Mouse (Mus musculus) thymus, postnatal 25 days (tissue): ENCODE results near the gene Abi1.
"Not testable (repeated sequence)": the region's sequence is repeated elsewhere in the genome, so short reads cannot be mapped to it uniquely, and the experiment has no call there.

ENCODE experiments used
- DNase-seq: peaks from one replicate; pipeline ENCODE4 v3.0.0; 2022

Abi1 gene

DNA sequence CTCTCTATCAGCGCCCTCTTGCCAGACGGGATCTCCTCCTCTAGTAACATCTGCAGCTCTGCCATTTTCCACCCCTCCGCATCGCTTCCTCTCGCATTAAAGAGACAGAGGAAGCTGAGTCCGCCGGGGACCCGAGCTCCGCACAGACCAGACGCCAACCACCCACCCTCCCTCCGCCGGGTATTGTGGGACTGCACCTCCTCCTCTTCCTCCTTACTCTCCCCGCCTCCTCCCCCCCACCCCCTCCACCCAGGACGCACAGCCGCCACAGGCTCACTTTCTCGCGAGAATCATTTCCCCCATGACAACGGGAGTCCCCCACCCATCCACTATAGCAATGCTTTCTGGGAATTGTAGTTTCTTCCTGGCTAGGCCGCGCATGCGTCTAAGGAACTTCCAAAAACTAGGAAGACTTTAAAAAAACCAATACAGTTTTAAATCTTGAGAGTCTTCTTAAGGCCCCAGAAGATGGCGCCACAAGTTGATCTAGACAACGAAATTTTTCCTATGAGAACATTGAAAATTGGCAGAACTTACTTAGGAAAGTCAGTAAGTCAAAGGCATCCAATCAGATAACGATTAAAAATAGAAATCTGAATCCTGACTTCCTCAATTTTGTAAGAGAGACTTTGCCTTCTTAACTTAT is at the start of gene Abi1:
Gene Abi1, minus strand, starts transcription at position 241 of the 646 bp plus-strand sequence.
- peak; percentile 93 for DNase-seq

DNA sequence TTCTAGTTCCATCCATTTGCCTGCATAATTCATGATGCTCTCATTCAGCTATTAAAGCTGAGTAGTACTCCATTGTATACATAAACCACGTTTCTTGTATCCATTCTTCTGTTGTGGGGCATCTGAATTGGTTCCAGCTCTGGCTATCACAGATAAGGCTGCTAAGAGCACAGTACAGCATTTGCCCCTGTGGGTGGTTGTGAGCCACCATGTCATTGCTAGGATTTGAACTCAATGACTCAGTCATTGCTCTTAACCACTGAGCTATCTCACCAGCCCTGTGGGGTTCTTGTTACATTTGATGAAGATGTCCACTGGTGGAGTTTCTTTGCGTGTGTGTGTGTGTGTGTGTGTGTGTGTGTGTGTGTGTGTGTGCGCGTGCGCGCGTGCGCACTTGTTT is 44.5 kb upstream of the Abi1 start:
- no peak for DNase-seq

DNA sequence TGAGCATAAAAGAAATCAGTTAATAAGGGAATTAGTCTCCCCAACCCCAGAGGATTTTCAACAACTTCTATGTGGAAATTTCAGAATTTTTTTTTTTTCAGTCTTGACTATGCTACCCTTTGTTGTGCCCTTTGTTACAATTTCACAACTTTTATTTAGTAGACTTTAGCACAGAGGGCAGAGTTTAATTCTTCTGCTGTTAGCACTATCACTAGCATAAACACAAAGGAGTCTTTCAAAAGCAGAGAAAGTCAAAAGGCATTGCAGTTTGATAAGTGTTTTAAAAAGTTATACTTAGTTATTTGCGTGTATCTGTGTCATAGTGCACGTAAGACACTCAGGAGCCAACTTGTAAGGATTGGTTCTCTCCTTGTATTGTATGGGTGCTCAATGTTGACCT is 38.5 kb upstream of the Abi1 start:
- no peak for DNase-seq

DNA sequence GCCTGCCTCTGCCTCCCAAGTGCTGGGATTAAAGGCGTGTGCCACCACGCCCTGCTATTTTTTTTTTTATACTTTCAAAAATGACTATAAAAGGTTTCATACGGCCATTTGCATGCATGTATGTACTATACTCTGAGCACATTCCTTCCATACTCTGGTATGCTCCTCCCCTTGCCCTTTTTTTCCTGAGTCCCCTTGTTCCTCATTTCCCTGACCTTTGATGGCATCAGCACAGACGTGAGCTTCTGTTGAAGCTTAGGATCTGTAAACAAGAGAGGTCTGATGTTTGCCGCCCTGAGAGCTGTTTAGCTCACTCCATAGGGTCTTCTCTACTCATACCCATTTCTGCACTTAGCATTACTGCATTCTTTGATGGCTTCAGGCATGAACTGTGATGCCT is 37.7 kb upstream of the Abi1 start:
- no peak for DNase-seq

DNA sequence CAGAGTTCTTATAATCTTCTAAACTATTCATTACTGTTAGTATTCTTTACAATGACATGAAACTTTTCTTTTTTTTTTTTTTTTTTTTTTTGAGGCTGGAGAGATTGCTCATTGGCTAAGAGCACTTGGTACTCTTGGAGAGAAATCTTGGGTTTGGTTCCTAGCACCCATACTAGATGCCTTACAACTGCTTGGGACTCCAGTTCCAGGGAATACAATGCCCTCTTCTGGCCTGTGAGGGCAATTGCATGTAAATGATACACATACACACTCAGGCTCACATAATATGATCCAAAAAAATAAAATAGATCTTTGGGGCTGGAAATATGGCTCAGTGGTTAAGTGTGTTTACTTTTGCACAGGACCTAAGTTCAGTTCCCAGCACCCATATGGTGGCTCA is 36.7 kb upstream of the Abi1 start:
- no peak for DNase-seq

DNA sequence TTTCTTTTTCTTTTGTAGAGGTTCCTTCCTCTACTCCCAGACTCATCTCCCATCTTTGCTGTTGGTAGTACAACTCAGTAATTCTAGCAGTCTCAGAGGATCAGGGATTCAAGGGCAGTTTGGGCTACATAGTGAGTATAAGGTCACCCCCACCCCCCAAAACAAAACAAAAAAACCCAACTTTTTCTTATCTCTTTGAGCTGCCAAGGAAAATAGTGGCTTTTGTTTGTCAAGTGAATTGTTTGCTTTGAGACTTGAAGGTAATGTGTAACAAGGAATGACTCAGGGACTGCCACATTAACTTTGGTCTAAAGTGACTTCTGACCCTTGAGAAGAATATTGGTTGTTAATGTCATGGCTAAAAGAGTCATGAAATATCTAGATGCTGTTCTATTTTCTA is 35.8 kb upstream of the Abi1 start:
- no peak for DNase-seq

DNA sequence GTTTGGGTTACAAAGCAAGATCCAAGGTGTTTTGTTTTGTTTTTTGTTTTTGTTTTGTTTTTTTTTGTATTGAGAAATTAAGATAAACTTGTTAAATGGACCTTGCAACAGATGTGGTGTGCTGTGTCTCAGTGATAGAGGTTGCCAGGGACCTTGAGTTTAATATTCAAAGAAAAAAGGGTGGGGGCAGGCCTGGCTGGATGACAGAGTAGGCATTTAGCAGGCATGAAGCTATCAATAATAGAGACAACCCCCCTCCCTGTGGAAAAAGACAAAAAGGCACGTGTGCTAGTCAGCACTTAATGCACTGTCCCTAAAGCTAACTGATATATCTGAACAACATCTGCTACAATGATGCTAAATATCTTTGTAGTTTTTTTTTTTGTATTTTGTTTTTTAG is 31.4 kb upstream of the Abi1 start:
- DNase-seq, result no peak

DNA sequence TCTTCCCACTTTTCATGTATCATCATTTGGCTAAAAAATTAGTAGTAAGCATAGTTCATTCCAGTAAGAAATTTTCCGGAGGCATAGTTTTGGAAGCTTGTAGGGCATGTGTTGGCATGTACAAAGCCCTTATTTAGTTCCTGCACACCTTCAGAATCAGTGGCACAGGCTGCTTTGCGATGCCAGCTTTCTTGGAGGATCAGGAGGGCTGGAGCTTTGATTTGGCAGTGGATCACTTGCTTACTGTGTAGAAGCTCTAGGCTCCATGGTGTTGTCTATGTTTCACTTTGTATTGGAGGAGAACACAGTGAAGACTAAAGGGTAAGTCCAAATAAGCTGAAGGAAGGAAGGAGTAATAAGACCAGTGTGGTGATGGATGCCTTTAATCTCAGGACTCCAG is 30.4 kb upstream of the Abi1 start:
- DNase-seq, result no peak

DNA sequence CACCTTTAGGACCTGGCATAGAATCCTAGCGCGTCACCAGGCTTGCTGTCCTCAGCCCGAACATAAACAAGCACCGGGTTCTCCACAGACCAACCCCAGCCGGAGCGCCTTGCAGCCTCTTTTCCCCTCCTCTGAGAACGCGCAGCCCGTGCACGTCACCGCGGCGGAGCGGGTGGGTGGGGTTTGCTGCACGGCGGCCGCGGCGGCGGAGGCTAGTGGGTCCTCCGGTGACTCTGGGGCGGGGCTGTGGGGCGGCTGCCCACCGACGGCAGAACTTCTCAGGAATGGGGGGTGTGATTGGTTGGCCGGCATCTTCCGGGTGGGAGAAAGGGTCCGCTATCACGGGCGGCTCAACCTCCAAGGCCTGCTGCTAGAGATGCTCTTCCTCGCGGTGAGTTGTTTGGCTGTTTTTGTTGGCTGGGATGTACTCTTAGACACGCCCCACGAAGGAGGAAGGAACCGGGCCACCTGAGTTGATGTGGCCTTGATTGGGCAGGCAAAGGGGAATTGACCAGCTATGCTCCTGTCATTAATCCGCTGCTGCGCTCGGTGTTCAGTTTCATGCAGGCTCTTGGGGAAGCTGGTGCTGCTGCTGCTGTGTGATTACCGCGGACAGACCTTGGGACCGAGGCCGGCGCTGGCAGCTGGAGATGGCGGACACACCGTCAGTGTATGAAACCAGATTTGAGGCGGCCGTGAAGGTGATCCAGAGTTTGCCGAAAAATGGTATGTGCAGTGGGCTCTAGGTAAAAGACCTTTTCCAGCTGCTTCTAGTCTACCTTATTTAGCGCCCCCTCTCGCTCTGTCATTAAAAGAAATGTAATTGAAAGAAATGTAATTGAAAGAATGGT is 29.1 kb upstream of the Abi1 start:
- peak; percentile 97 for DNase-seq

DNA sequence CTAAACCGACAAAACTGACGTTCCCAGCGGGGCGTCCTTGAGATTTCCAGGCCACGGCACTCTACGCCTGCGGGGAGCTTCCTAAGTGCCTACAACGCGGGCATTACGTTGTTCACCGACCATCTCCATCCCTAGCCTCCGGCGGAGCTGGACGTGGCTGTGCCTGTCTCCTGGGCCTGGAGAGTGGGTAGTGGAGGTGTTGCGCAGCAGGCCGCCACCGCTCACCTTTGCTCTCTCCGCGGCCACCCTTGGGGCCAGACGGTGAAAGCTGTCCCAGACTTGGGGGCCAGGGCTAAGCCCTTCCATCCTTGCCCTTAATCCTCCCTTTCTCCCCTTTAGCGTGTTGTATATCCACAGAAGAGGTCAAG is 28.3 kb upstream of the Abi1 start:
- no peak for DNase-seq

DNA sequence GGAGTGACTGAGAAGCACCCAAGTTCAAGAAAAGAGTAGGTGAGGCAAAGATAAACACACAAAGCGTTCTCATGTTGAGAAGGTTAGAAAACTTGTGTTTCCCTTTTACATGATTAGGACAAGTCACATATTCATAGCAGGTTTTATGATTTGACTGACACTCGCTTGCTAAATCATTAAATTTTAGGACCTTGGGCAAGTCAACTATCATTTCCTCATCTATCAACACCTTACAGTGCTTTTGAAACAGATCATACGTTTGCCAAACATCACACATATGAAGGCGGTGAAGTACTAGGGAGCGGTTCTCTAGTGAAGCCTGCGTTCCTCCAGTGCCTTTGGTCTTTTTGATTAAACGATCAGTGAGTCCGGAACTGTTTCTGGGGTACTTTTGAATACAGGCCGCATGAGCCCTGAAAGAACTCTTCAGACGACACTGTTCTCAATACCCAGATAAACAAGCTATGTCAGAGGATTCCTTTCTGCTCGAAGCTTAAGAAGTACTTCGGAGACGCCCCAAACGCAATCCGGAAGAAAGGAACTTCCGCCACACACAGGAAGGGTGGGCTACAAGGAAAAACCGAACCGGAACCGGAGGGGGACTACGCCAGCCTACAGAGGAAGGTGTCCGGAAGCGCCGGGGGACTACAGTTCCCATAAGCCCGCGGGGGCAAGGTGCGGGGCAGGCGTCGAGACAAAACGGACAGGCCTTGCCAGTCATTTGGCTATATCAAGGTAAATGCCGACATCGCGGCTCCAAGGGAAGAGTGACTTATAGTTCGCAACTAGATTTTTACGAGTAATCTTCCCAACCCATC is 27.7 kb upstream of the Abi1 start, which contains the start of gene Acbd5:
Gene Acbd5, plus strand, starts transcription at position 616 of the 818 bp plus-strand sequence.
- DNase-seq, result peak; percentile 94

DNA sequence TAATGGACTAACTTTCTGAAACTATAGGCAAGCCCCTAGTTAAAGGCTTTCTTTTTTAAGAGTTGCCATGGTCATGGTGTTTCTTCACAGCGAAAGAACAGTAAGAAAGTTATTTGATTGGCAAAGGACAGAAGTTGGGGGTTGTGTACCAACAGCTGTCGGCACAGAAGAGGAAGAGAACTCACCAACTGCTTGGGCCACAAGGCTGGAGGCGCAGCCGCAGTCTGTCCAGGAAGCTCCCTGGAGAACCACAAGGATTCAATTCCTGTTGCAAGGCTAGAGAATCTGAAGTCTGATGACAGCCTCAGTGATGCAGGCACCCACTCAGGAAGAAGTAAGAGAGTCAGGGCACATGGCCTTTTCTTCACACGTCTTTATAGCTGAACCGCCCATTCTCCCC is 12.5 kb upstream of the Abi1 start:
- no peak for DNase-seq

DNA sequence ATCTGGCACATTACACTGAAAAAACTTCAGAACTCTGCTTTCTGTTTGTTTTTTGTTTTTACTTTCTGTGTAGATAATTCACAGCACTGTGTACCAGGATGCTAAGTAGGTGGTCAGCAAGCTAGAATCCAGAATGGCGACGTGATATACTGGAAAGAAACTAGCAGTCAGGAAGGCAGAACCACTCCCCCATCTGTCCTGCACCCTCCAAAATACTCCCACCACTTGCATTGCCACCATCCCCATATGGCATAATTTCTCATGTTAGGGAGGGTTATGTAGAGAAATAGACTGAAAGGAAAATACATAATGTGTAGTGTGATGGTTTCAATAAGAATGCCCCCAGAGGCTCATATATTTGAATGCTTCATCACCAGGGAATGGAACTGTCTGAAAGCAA is 11.8 kb upstream of the Abi1 start:
- no peak for DNase-seq

DNA sequence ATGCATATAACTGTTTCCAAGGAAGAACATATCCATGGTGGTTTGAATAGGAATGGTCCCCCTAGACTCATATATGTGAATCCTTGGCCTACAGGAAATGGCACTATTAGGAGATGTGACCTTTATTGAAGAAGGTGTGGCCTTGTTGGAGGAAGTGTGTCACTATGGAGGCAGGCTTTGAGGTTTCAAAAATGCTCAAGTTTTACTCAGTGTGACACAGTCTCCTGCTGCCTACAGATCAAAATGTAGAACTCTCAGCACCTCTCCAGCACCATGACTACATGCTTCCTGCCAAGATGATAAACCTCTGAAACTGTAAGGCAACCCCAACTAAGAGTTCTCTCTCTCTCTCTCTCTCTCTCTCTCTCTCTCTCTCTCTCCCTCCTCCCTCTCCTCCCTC is 8.0 kb upstream of the Abi1 start:
- DNase-seq, result no peak

DNA sequence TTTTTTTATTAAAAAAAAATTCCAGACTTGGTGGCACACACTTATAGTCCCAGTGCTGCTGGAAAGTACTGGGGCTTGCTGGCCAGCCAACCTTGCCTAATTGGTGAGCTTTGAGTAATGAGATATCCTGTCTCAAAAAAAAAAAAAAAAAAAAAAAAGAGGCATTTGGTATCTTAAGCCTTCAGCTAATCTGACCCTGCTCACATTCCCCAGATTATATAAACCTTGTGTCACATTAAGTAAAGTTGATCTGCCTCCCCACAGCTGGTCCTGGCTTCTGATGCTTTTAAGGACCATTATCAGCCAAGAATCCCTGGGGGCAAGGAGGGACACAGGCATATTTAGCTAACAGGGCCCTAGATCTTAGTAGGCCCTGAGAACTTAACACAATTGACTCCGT is 5.7 kb upstream of the Abi1 start:
- no peak for DNase-seq

DNA sequence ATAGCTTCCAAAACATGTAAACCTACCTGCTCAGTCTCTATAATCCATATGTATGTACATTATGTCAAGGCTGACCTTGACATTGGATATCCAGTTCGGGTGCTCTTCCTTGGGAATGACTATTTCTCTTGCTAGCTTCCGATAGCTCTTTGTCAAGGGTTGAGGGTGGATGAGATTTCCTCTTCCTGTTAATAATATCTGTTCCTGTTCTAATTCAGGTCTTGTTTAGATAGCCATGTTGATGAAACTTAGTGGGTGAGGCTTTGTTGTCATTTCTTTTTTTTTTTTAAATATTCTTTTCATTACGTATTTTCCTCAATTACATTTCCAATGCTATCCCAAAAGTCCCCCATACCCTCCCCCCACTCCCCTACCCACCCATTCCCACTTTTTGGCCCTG is 2.1 kb upstream of the Abi1 start:
- DNase-seq, result no peak

DNA sequence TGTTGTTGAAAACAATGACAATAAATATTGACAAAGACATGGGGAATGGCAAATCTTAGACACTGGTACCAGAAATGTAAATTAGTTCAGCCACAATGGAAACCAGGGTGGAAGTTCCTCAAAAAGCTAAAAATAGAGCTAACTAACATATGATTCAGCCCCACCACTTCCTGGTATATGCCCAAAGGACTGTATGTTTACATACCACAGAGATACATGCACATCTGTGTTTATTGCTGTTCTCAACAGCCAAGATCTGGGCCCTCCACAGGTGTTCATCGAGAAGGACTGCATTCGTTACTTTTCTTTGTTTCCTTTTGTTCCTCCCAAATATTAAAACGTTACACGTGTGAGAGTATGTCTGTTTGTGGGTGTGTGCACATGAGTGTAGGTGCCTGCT is 1.4 kb upstream of the Abi1 start:
- DNase-seq, result peak; percentile 63

DNA sequence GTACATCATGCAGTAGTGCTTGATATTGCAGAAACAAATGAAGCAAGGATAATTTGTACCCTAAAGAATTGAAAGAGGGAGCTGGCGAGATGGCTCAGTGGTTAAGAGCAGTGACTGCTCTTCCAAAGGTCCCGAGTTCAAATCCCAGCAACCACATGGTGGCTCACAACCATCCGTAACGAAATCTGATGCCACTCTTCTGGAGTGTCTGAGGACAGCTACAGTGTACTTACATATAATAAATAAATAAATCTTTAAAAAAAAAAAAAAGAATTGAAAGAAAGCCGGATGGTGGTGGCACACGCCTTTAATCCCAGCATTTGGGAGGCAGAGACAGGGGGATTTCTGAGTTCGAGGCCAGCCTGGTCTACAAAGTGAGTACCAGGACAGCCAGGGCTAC is 649 bp upstream of the Abi1 start:
- DNase-seq, result not testable (repeated sequence)

DNA sequence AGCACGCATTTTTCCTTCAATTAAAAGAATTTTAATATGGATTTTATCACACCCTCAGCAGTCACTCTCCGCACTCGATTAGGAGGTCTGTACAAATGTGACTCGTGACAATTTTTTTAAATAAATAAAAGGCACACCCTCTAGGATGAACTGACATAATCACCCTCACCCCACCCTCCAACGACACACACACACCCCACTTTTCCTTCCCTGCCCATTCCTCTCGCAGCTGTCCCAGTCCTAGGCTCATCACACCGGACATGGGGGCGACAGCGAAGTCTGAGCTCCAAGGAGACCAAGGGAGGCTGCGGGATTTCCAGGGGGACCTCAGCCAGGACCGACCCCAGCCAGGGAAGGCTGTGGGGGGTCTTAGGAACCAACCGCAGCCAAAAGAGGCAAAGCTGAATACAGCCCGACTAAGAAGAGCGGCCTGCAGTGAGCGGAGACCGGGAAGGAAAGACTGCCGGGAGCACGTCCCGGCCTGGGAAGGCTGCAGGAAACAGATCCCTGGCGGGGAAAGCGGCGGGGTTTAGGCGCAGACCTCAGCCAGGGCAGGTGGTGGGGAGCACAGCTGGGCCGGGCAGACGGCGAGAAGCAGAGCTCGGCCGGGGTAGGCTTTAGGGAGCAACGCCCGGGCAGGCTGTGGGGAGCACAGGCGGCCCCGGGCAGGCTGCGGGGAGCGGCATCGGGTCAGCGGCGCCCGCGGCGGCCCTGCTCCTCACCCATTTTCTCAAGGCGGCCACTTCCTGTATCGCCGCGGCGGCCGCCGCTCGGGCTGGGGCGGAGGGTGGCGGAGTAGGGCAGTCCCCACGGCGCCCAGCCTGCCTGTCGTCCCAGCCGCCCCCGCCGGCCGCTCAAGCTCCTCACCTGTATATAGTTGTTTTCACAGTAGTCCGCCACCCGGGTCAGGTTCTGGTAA is 700 bp downstream of the Abi1 start:
- no peak for DNase-seq

DNA sequence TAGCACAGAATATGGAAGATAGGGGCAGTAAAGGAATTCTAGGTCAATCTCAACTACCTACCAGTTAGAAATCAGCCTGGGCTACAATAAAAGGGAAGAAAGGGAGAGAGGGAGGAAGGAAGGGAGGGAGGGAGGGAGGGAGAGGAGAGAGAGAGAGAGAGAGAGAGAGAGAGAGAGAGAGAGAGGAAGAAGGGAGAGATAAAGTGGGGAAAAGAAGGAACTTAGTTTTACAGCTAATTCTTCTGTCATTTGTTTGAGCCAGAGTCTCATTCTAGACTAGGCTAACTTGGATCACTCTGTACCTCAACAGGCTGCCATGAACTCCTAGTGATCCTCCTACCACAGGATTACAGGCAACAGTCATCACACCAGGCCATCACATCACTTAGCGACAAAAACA is 4.6 kb downstream of the Abi1 start:
- no peak for DNase-seq

DNA sequence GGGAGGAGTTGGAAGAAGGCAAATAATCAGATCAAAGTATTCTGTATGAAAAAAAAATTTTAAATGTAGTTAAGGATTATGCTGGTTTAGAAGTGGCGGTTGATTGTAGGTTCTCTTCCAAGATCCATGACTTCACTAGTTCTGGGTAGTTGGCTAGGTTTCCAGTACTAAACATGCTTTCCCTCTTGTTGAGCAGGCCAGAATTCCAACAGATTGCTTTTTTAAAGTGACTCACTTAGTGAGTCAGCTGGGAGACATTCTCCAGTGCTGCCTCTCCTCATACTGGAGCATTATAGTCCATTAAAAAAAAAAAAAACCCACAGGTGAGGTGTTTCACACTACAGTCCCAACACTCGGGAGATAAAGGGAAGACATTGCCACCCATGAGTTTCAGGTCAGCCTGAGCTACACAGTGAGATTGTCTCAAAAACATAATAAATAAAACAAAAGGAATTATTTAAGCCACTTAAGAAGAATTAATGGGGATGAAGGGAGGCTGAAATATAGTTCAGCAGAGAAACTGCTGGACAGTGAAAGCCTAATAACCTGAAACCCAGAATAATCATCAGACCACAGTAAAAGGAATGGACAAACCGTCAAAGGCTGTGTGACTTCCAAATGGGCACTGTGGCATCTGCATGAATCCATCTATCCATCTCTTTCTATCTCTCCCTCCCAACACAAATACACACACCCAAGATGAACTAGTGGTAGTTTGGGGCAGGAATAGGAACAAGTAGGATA is 5.2 kb downstream of the Abi1 start:
- DNase-seq, result no peak

DNA sequence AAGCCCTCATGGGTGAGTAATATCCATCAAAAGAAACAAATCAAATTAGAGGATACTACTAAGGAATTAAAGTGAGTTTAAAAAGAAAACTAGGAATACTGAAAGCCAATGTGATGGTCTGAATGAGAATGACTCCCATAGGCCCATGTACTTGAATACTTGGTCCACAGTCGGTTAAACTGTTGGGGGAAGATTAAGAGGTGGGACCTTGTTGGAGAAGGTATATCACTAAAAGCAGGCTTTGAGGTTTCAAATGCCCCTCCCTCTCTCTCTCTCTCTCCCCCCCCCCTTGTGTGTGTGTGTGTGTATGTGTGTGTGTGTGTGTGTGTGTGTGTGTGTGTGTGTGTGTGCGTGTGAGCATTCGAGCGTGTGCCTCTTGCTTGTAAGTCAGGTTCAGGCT is 9.4 kb downstream of the Abi1 start:
- no peak for DNase-seq
